In the genomic region with DNA sequence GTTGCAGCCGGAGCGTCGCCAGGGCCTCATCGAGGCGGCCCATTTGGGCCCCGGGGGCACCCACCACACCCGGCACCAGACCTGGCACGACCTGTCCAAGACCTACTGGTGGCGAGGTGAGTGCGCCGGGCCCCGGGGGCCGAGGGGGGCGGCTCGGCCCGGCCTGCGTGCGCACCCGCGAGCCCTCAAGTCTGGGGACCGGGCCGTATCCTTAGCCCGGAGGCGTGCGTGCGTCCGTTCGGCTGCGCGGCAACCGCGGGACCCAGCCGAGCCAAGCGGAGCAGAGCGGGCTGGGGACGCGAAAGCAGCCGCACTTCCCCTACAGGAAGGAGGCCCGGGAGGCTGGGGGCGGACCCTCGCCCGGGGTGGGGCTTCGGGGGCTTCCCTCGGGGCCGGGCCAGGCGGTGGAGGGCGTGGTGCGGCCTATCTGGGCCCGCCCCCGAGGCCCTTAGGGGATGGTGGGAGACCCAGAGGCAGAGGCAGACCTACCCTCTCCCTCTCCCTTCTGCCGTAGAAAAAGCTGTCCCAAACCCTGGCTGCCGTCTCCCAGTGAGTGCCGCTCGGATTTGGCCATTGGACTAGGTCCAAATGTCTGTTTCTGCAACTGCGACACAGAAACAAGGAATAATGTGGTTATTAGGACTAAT, we compare ENCODE assay signal across 8 mouse cellular contexts. TPM values are rescaled to one million over a fixed set of nuclear protein-coding genes. Genes with fewer than 3 reads are reported as not detected.
DNase-seq lines count a peak whose midpoint lies in the region; ATAC-seq and TF ChIP-seq lines count a peak whose summit lies in the region.

No protein-coding gene starts in this region.

- no peaks in the 10 kb centered on the region for H3K27me3 ChIP-seq in forebrain, embryonic 11.5 days (ENCODE audit: control insufficient read depth, insufficient read depth, low read length)
- H3K27me3 ChIP-seq in heart, embryonic 16.5 days (ENCODE audit: control insufficient read depth, insufficient read depth, low read length): no peaks in the 10 kb centered on the region
- H3K27me3 ChIP-seq in liver, embryonic 15.5 days: no peaks in the 10 kb centered on the region
- H3K27me3 ChIP-seq in neural tube, embryonic 11.5 days (ENCODE audit: control insufficient read depth, insufficient read depth, low read length): no peaks in the 10 kb centered on the region
- no peaks in the 10 kb centered on the region for H3K27me3 ChIP-seq in stomach, postnatal 0 days (ENCODE audit: control insufficient read depth, insufficient read depth, low read length)

- peak overlapping the region; percentile 99 for H3K4me3 ChIP-seq in forebrain, embryonic 11.5 days (ENCODE audit: low read depth, low read length)
- peak overlapping the region; percentile 100 for H3K4me3 ChIP-seq in heart, embryonic 16.5 days (ENCODE audit: low read length)
- H3K4me3 ChIP-seq in liver, embryonic 15.5 days (replicated peaks): peak overlapping the region; percentile 98
- peak overlapping the region; percentile 98 for H3K4me3 ChIP-seq in neural tube, embryonic 11.5 days (ENCODE audit: low read depth, low read length)
- H3K4me3 ChIP-seq in stomach, postnatal 0 days (ENCODE audit: low read depth, low read length): peak overlapping the region; percentile 100

- H3K36me3 ChIP-seq in forebrain, embryonic 11.5 days (ENCODE audit: control insufficient read depth, insufficient read depth, low read length): peaks cover 14% of the 10 kb centered on the region; the same call in 1 of the 2 replicates
- peaks cover 26% of the 10 kb centered on the region for H3K36me3 ChIP-seq in heart, embryonic 16.5 days (ENCODE audit: control insufficient read depth, insufficient read depth)
- H3K36me3 ChIP-seq in liver, embryonic 15.5 days (replicated peaks): peaks cover 49% of the 10 kb centered on the region
- peaks cover 11% of the 10 kb centered on the region for H3K36me3 ChIP-seq in neural tube, embryonic 11.5 days (ENCODE audit: control insufficient read depth, insufficient read depth, low read length)
- H3K36me3 ChIP-seq in stomach, postnatal 0 days (ENCODE audit: control insufficient read depth, insufficient read depth, low read length): peaks cover 14% of the 10 kb centered on the region

- peak overlapping the region; percentile 87 for H3K9ac ChIP-seq in forebrain, embryonic 11.5 days (ENCODE audit: low read length)
- peak overlapping the region; percentile 91 for H3K9ac ChIP-seq in heart, embryonic 16.5 days (ENCODE audit: low read length)
- peak overlapping the region; percentile 97 for H3K9ac ChIP-seq in liver, embryonic 15.5 days
- peak overlapping the region; percentile 79 for H3K9ac ChIP-seq in neural tube, embryonic 11.5 days (ENCODE audit: low read length)
- H3K9ac ChIP-seq in stomach, postnatal 0 days (ENCODE audit: low read length): peak overlapping the region; percentile 97

- H3K27ac ChIP-seq in forebrain, embryonic 11.5 days (ENCODE audit: low read depth, low read length): peak overlapping the region; percentile 77
- H3K27ac ChIP-seq in heart, embryonic 16.5 days (ENCODE audit: low read length): peak overlapping the region; percentile 91
- H3K27ac ChIP-seq in liver, embryonic 15.5 days (replicated peaks): peak overlapping the region; percentile 94
- H3K27ac ChIP-seq in neural tube, embryonic 11.5 days (ENCODE audit: low read depth, low read length): peak overlapping the region; percentile 70
- H3K27ac ChIP-seq in stomach, postnatal 0 days (replicated peaks): peak overlapping the region; percentile 97

- TF ChIP-seq EP300 in stomach, postnatal 0 days (optimal IDR thresholded peaks at IDR 0.05): no peak

- peaks cover 10% of the 10 kb centered on the region; the same call in 1 of the 2 replicates for H3K4me1 ChIP-seq in forebrain, embryonic 11.5 days (replicated peaks; ENCODE audit: control insufficient read depth, insufficient read depth, low read length)
- H3K4me1 ChIP-seq in heart, embryonic 16.5 days (ENCODE audit: control insufficient read depth, insufficient read depth, low read length): peaks cover 16% of the 10 kb centered on the region
- H3K4me1 ChIP-seq in liver, embryonic 15.5 days (replicated peaks): peaks cover 36% of the 10 kb centered on the region
- peaks cover 9% of the 10 kb centered on the region for H3K4me1 ChIP-seq in neural tube, embryonic 11.5 days (ENCODE audit: control insufficient read depth, insufficient read depth, low read length)
- H3K4me1 ChIP-seq in stomach, postnatal 0 days (replicated peaks; ENCODE audit: control insufficient read depth, insufficient read depth): no peaks in the 10 kb centered on the region

- peak; percentile 82 to 87 for DNase-seq in CD8-positive naive resting alpha-beta T cell, adult 2 months (ENCODE audit: low read depth in 2 of 2, low spot score in 2 of 2)
- peak; percentile 76 for DNase-seq in c-Kit-positive CD71-negative TER-119-negative erythroid progenitor cells, embryonic 14.5 days (ENCODE audit: low read depth)
- DNase-seq in forebrain, embryonic 11.5 days (ENCODE audit: low spot score): peak; percentile 94
- DNase-seq in kidney, postnatal 36 days: peak; percentile 94 to 97
- DNase-seq in neural tube, embryonic 11.5 days (ENCODE audit: low spot score): peak; percentile 90
- DNase-seq in stomach, postnatal 0 days (ENCODE audit: low spot score): peak; percentile 95

- TF ChIP-seq CTCF in stomach, postnatal 0 days (IDR thresholded peaks at IDR 0.05; ENCODE audit: low read depth): no peak

- WGBS in forebrain, embryonic 11.5 days: 0% methylated on average over 52 of the region's 55 CpGs
- under 1% methylated on average over 51 of the region's 55 CpGs for WGBS in heart, embryonic 16.5 days
- under 1% methylated on average over 55 of the region's 55 CpGs for WGBS in liver, embryonic 15.5 days (ENCODE audit: insufficient replicate concordance)
- WGBS in neural tube, embryonic 11.5 days: under 1% methylated on average over 41 of the region's 55 CpGs
- WGBS in stomach, postnatal 0 days: under 1% methylated on average over 49 of the region's 55 CpGs

- H3K4me2 ChIP-seq in forebrain, embryonic 11.5 days (ENCODE audit: low read depth, low read length, severe bottlenecking): peak overlapping the region; percentile 60
- H3K4me2 ChIP-seq in heart, embryonic 16.5 days (ENCODE audit: low read depth, low read length): peak overlapping the region; percentile 69
- peak overlapping the region; percentile 95 for H3K4me2 ChIP-seq in liver, embryonic 15.5 days
- peak overlapping the region; percentile 64 for H3K4me2 ChIP-seq in neural tube, embryonic 11.5 days (ENCODE audit: low read depth)
- H3K4me2 ChIP-seq in stomach, postnatal 0 days (replicated peaks; ENCODE audit: low read depth): peak overlapping the region; percentile 68

- H3K9me3 ChIP-seq in forebrain, embryonic 11.5 days (ENCODE audit: control insufficient read depth, low read length): no peaks in the 10 kb centered on the region
- no peaks in the 10 kb centered on the region for H3K9me3 ChIP-seq in heart, embryonic 16.5 days (replicated peaks; ENCODE audit: control insufficient read depth, low read length)
- no peaks in the 10 kb centered on the region for H3K9me3 ChIP-seq in liver, embryonic 15.5 days (replicated peaks)
- no peaks in the 10 kb centered on the region for H3K9me3 ChIP-seq in neural tube, embryonic 11.5 days (ENCODE audit: control insufficient read depth, low read length)
- no peaks in the 10 kb centered on the region for H3K9me3 ChIP-seq in stomach, postnatal 0 days (ENCODE audit: control insufficient read depth, low read length)

- ATAC-seq in forebrain, embryonic 11.5 days (replicated peaks; ENCODE audit: low FRiP score): peak; percentile 86
- ATAC-seq in heart, embryonic 16.5 days (replicated peaks; ENCODE audit: extremely low read depth, insufficient read depth, low FRiP score): peak; percentile 93
- peak; percentile 87 for ATAC-seq in liver, embryonic 15.5 days (ENCODE audit: insufficient read depth)
- peak; percentile 73 for ATAC-seq in neural tube, embryonic 11.5 days (ENCODE audit: insufficient read depth, low FRiP score, low TSS enrichment)
- ATAC-seq in stomach, postnatal 0 days (ENCODE audit: low FRiP score, low TSS enrichment): peak; percentile 91

RNA-seq across cellular contexts. Expression of a gene that starts 0.7 kb away (rescaled TPM):
- 19.1 and 21.7 TPM in 2 replicates for polyA plus RNA-seq in forebrain, embryonic 11.5 days (2014; fragmentation: Nextera tagmentation; extraction: Ambion mirVana)
- polyA plus RNA-seq in heart, embryonic 16.5 days (2015; fragmentation: Nextera tagmentation; extraction: Ambion mirVana): 11.1 and 13.8 TPM in 2 replicates
- 8.7 and 10.1 TPM in 2 replicates for polyA plus RNA-seq in liver, embryonic 15.5 days (2015; fragmentation: Nextera tagmentation; extraction: Ambion mirVana)
- 15.3 and 16.9 TPM in 2 replicates for polyA plus RNA-seq in neural tube, embryonic 11.5 days (2014; fragmentation: Nextera tagmentation; extraction: Ambion mirVana)
- 6.8 and 7.3 TPM in 2 replicates for polyA plus RNA-seq in stomach, postnatal 0 days (2015; fragmentation: Nextera tagmentation; extraction: Ambion mirVana)

RNA-seq across cellular contexts. Expression of a gene that starts 8.3 kb away (rescaled TPM):
- 718 and 776 TPM in 2 replicates for polyA plus RNA-seq in forebrain, embryonic 11.5 days (2014; fragmentation: Nextera tagmentation; extraction: Ambion mirVana)
- 404 and 445 TPM in 2 replicates for polyA plus RNA-seq in heart, embryonic 16.5 days (2015; fragmentation: Nextera tagmentation; extraction: Ambion mirVana)
- 281 and 346 TPM in 2 replicates for polyA plus RNA-seq in liver, embryonic 15.5 days (2015; fragmentation: Nextera tagmentation; extraction: Ambion mirVana)
- 690 and 753 TPM in 2 replicates for polyA plus RNA-seq in neural tube, embryonic 11.5 days (2014; fragmentation: Nextera tagmentation; extraction: Ambion mirVana)
- polyA plus RNA-seq in stomach, postnatal 0 days (2015; fragmentation: Nextera tagmentation; extraction: Ambion mirVana): 760 and 770 TPM in 2 replicates

RNA-seq across cellular contexts. Expression of a gene that starts 39.7 kb away (rescaled TPM):
- polyA plus RNA-seq in forebrain, embryonic 11.5 days (2014; fragmentation: Nextera tagmentation; extraction: Ambion mirVana): 17.9 and 20.5 TPM in 2 replicates
- 9.6 and 9.9 TPM in 2 replicates for polyA plus RNA-seq in heart, embryonic 16.5 days (2015; fragmentation: Nextera tagmentation; extraction: Ambion mirVana)
- polyA plus RNA-seq in liver, embryonic 15.5 days (2015; fragmentation: Nextera tagmentation; extraction: Ambion mirVana): 3.5 and 3.9 TPM in 2 replicates
- polyA plus RNA-seq in neural tube, embryonic 11.5 days (2014; fragmentation: Nextera tagmentation; extraction: Ambion mirVana): 16.5 and 19.6 TPM in 2 replicates
- 1.9 and 2.6 TPM in 2 replicates for polyA plus RNA-seq in stomach, postnatal 0 days (2015; fragmentation: Nextera tagmentation; extraction: Ambion mirVana)

RNA-seq across cellular contexts. Expression of a gene that starts 55.2 kb away (rescaled TPM):
- 332 and 372 TPM in 2 replicates for polyA plus RNA-seq in forebrain, embryonic 11.5 days (2014; fragmentation: Nextera tagmentation; extraction: Ambion mirVana)
- 138 and 151 TPM in 2 replicates for polyA plus RNA-seq in heart, embryonic 16.5 days (2015; fragmentation: Nextera tagmentation; extraction: Ambion mirVana)
- 85.2 and 93.7 TPM in 2 replicates for polyA plus RNA-seq in liver, embryonic 15.5 days (2015; fragmentation: Nextera tagmentation; extraction: Ambion mirVana)
- polyA plus RNA-seq in neural tube, embryonic 11.5 days (2014; fragmentation: Nextera tagmentation; extraction: Ambion mirVana): 311 and 312 TPM in 2 replicates
- polyA plus RNA-seq in stomach, postnatal 0 days (2015; fragmentation: Nextera tagmentation; extraction: Ambion mirVana): 122 and 128 TPM in 2 replicates

Comparison
In these comparisons a context has a peak if more than half of its experiments do, and no peak if none do; other contexts are left out.
1. Peak in every context shown above with its lines: DNase-seq, ATAC-seq, H3K4me3 ChIP-seq and H3K27ac ChIP-seq.